Mouse (Mus musculus) liver, embryonic 12.5 days (tissue): ENCODE data around the gene Gm8300. TPM values are rescaled to one million over a fixed set of nuclear protein-coding genes. Genes with fewer than 3 reads are reported as not detected.
"Not testable (repeated sequence)": the region's sequence is repeated elsewhere in the genome, so short reads cannot be mapped to it uniquely, and the experiment has no call there.

Experiments used
- ATAC-seq: fragments of 200-750 bp; cut with Nextera tagmentation; 2 replicates; pipeline ENCODE4 v1.8.0; 2017; ENCODE audit warnings: moderate number of reproducible peaks, mild to moderate bottlenecking, moderate library complexity
- H3K27ac ChIP-seq: fragments of 300-500 bp; sonication (generic); 2 replicates; pipeline ENCODE4 v1.5.1; 2016; ENCODE audit warnings: mild to moderate bottlenecking
- H3K27me3 ChIP-seq: fragments of 300-500 bp; sonication (generic); replicated peaks from 2 replicates; pipeline ENCODE4 v1.6.1; 2016; ENCODE audit warnings: mild to moderate bottlenecking, moderate library complexity
- H3K36me3 ChIP-seq: fragments of 300-500 bp; sonication (generic); 2 replicates; pipeline ENCODE4 v1.6.1; 2016; ENCODE audit warnings: mild to moderate bottlenecking, moderate library complexity
- H3K4me1 ChIP-seq: fragments of 300-500 bp; sonication (generic); 2 replicates; pipeline ENCODE4 v1.6.1; 2016
- H3K4me2 ChIP-seq: fragments of 300-500 bp; sonication (generic); 2 replicates; pipeline ENCODE4 v1.6.1; 2016; ENCODE audit warnings: mild to moderate bottlenecking, moderate library complexity
- H3K4me3 ChIP-seq: fragments of 300-500 bp; sonication (generic); 2 replicates; pipeline ENCODE4 v1.5.1; 2016; ENCODE audit warnings: mild to moderate bottlenecking, moderate library complexity
- H3K9ac ChIP-seq: fragments of 300-500 bp; sonication (generic); 2 replicates; pipeline ENCODE4 v1.6.1; 2016; ENCODE audit warnings: mild to moderate bottlenecking, moderate library complexity
- H3K9me3 ChIP-seq: fragments of 300-500 bp; sonication (generic); replicated peaks from 2 replicates; pipeline ENCODE4 v1.6.1; 2016; ENCODE audit warnings: mild to moderate bottlenecking, moderate library complexity
- WGBS: fragments of 180-500 bp; shearing (Covaris S2); methylation state at CpG from one replicate; pipeline ENCODE4 v1.1.7; 2016; ENCODE audit not compliant: insufficient replicate concordance; 5-methylcytosine and 5-hydroxymethylcytosine counted together
- polyA plus RNA-seq: library from polyadenylated mRNA; unstranded; fragments of >200 nt; fragmentation: Nextera tagmentation; extraction: Ambion mirVana; gene quantifications from 2 replicates; pipeline ENCODE4 v1.2.1, GENCODE M21; 2016

The Gm8300 gene
- not detected in 2 replicates for polyA plus RNA-seq

DNA sequence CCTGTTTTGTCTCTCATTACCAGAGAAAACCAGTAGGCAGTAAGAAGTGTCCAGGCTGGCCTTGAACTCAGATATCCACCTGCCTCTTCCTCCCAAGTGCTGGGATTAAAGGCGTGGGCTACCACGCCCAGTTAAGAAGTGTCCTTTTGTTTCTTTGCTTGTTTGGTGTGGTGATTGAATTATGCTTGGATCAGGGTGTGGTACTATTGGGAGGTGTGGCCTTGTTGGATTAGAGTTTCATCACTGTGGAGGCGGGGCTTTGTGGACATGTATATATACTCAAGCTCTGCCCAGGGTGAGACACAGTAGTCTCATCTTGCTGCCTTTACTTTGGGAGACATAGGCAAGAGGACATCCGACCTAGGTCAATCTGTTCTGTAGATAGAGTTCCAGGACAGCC, at the start of gene Gm8300:
Gene Gm8300 (plus strand): TSS at position 301 of the 400 bp plus-strand sequence.
- H3K27me3 ChIP-seq, H3K36me3 ChIP-seq, H3K27ac ChIP-seq, H3K4me2 ChIP-seq, H3K9me3 ChIP-seq, H3K9ac ChIP-seq, H3K4me1 ChIP-seq, ATAC-seq, H3K4me3 ChIP-seq: not testable (repeated sequence)
- 61% methylated on average over 4 of the region's 4 CpGs for WGBS

DNA sequence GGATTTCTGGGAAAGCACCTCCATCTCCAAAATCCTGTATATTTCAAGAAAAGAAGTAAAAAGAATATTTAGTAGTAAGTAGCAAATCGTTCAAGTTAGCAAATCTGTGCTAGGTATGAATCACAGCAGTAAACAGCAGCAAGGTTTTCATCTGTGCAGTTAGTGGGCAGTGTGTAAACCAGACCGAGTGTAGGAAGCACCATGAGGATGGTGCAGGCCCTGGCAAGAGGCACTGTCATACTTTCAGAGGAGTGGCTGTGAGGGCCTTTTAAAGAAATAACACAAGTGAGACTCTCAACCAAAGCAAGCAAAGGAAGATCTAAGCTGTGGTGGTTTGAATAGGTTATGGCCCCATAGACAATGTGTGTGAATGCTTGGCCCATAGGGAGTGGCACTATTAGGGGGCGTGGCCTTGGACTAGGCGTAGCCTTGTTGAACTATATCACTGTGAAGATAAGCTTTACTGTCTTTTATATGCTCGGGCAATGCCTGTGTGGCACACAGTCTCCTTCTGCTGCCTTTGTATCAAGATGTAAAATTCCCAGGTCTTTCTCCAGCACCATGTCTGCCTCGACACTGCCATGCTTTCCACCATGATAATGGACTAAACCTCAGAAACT, 49.3 kb upstream of the Gm8300 start:
- H3K4me1 ChIP-seq = peaks cover 17% of the 10 kb centered on the region
- 53% methylated on average over 6 of the region's 6 CpGs for WGBS
- no peak overlapping the region for H3K27ac ChIP-seq
- peaks cover 91% of the 10 kb centered on the region for H3K36me3 ChIP-seq
- no peak overlapping the region for H3K4me2 ChIP-seq
- H3K4me3 ChIP-seq = no peak overlapping the region
- no peaks in the 10 kb centered on the region for H3K9me3 ChIP-seq
- ATAC-seq = peak; percentile 88
- no peaks in the 10 kb centered on the region for H3K27me3 ChIP-seq
- no peak overlapping the region for H3K9ac ChIP-seq

DNA sequence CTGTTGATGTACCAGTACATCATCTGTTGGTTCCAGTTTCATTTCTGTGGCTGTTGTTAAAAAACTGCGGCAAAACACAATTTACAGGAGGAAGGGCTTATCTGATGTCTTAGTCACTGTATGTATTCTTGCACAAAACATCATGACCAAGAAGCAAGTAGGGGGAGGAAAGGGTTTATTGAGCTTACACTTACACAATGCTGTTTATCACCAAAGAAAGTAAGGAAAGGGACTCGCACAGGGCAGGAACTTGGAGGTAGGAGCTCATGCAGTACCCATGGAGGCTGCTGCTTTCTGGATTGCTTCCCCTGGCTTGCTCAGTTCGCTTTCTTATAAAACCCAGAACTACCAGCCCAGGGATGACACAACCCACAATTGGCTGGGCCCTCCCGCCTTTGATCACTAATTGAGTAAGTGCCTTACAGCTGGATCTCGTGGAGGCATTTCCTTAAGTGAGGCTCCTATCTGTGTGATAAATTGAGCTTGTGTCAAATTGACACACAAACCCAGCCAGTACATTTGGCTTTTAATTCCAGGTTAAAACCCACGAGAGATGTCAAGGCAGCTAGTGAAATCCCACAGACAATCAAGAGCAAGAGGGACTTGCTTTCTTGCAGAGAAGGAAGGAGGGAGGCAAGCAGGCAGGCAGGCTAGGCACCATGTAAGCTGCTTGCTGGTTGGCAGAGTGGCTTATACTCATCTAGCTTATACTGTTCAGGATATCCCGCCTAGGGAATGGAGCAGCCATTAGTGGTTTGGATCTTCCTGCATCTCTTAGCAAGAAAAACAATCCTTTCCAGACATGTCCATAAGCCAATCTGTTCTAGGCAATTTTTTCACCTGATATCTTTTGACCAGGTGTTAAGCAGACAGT, 43.6 kb upstream of the Gm8300 start:
- Histone ChIP-seq H3K9me3 (no peaks in the 10 kb centered on the region), H3K4me2 (peak overlapping the region; percentile 76), H3K27ac (peak overlapping the region; percentile 59), H3K4me1 (peaks cover 22% of the 10 kb centered on the region), H3K36me3 (peaks cover 40% of the 10 kb centered on the region), H3K4me3 (peak overlapping the region; percentile 92), H3K9ac (peak overlapping the region; percentile 96), H3K27me3 (no peaks in the 10 kb centered on the region; the same call in 1 of the 2 replicates)
- WGBS = 45% methylated on average over 7 of the region's 7 CpGs
- no peak for ATAC-seq

DNA sequence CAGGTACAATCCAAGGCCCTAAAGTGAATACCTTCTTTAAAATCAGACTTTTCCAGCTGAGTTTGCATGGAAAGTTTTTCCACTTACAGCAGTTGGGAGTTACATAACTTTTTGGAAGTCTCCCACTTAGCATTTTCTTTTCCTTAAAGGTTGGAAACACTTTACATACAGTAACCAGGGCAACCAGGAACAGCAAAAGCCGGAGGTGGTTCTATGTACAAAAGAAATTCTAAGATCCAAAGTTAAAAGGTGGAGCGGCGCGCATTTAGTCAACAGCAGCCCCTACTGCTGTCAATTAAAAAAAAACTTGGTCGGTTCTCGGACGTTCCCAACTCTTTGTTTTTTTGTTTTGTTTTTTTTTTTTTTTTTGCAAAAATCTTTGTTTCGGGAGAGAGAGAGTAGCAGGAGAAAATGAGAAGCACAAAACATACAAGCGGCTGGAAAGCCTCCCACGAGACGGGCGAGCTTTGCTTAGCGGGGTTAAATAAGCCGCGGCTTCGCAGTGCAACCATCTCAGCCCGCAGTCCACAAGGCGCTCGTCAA, 42.6 kb upstream of the Gm8300 start:
- WGBS = under 1% methylated on average over 19 of the region's 19 CpGs
- Histone ChIP-seq H3K36me3 (peaks cover 33% of the 10 kb centered on the region), H3K4me3 (peak overlapping the region; percentile 92), H3K9me3 (no peaks in the 10 kb centered on the region), H3K27me3 (no peaks in the 10 kb centered on the region; the same call in 1 of the 2 replicates), H3K27ac (peak overlapping the region; percentile 86), H3K9ac (peak overlapping the region; percentile 96), H3K4me1 (peaks cover 21% of the 10 kb centered on the region), H3K4me2 (peak overlapping the region; percentile 76)
- no peak for ATAC-seq

DNA sequence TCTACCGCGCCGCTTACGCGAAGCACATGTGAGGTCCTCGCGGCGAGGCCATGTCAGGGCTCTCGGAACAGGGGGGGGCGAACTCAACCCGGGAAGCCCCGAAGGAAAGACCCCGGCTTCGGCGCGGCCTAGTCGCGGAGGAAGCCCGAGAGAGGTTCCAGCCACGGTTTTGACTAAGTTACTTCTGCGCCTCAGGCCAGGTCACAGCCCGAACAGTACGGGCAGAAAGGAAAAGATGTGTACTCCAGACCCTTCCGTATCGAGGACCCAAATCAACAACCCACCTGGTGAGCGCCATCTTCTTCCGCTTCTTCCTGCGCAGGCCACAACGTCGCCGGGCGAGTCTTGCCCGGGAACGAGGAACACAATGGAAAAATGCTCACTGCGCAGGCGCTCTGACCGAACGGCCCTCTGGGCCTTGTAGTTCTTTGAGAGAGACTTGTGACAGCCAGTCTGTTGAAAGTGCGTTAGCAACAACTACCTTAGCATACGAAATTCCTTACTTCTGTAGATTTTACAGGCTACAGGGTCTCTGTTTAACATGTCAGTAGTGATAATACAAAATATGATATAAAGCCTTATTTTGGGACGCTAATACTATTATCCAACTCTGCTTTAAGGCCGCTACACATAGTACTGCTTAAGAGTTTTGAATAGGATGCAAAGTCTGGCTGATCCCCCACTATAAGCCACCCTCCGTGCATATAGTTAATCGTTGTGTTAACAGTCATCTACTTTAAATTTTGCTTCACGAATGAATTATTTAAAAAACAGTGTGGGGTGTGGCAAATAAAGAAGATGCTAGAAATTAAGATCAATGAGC, 41.9 kb upstream of the Gm8300 start, which contains the start of gene Snw1:
Gene Snw1 (minus strand): TSS at position 311 of the 823 bp plus-strand sequence.
- H3K27me3 ChIP-seq = no peaks in the 10 kb centered on the region; the same call in 1 of the 2 replicates
- peak within 1 kb of the TSS; percentile 76 for H3K4me2 ChIP-seq
- WGBS = 2% methylated on average over 45 of the region's 45 CpGs
- H3K9ac ChIP-seq = peak within 1 kb of the TSS; percentile 96
- no peaks in the 10 kb centered on the region for H3K9me3 ChIP-seq
- peak within 1 kb of the TSS; percentile 86 for H3K27ac ChIP-seq
- H3K4me3 ChIP-seq = peak within 1 kb of the TSS; percentile 92
- peak; percentile 94 for ATAC-seq
- H3K36me3 ChIP-seq = peaks cover 26% of the 10 kb centered on the region
- peaks cover 21% of the 10 kb centered on the region for H3K4me1 ChIP-seq

DNA sequence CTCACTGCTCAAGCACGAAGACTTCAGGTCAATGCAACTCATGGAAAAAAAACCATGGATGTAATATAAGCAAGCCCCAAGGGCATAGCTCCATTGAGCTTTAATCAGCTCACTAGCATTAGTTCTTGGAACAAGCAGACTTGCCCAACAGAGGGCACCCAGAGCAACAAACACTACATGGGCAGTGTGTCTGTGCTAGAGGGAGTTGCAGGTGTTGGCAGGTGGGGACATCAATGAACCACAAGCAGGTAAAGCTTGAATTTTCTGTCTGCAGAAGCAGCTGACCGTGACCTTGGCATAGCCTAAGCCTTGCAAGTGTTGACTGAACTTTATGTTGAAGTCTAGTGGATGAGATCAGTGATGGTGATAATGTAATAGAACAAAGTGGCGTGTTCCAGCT, 39.4 kb upstream of the Gm8300 start:
- no peaks in the 10 kb centered on the region; the same call in 1 of the 2 replicates for H3K27me3 ChIP-seq
- no peak for ATAC-seq
- H3K9me3 ChIP-seq = no peaks in the 10 kb centered on the region
- H3K27ac ChIP-seq = no peak overlapping the region
- H3K9ac ChIP-seq = no peak overlapping the region
- no peak overlapping the region for H3K4me3 ChIP-seq
- H3K4me2 ChIP-seq = no peak overlapping the region
- peaks cover 4% of the 10 kb centered on the region for H3K36me3 ChIP-seq
- H3K4me1 ChIP-seq = peaks cover 17% of the 10 kb centered on the region
- WGBS = 57% methylated on average over 3 of the region's 3 CpGs

DNA sequence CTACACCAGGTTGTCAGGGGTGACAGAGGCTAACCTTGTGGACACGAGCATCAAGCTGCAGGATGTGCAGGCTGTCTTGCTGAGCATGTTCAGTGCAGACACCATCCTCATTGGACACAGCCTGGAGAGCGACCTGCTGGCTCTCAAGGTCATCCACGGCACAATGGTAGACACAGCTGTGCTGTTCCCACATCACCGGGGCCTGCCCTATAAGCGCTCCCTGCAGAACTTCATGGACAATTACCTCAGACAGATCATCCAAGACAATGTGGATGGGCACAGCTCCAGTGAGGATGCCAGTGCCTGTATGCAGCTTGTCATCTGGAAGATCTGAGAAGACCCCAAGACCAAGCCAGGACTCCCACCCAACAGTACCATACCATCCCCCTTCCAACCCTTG, 31.6 kb upstream of the Gm8300 start:
- H3K4me2 ChIP-seq, H3K4me3 ChIP-seq, ATAC-seq, H3K27ac ChIP-seq, H3K36me3 ChIP-seq, H3K4me1 ChIP-seq, H3K27me3 ChIP-seq, H3K9me3 ChIP-seq, H3K9ac ChIP-seq: not testable (repeated sequence)
- WGBS = 69% methylated on average over 5 of the region's 5 CpGs

DNA sequence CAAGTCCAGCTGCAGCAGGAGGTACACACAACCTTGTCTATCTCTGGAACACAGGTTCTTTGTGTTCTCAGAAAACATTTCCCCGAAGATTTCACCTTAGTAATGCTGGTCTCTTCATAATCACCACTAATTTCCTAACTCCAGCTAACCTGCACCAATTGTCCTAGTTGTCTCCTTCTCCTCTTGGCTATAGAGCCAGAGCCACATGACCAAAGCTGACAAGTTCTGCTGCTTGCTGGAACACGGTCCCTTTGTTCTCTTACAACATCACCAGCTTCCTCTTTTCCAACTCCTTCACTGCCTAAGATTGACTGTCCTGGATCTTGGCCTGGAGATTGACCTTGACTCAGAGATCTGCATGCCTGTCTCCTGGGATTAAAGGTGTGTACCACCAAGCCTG, 25.4 kb upstream of the Gm8300 start:
- not testable (repeated sequence) for H3K27ac ChIP-seq, ATAC-seq, H3K4me1 ChIP-seq, H3K9ac ChIP-seq, H3K36me3 ChIP-seq, H3K27me3 ChIP-seq, H3K4me3 ChIP-seq, H3K4me2 ChIP-seq, H3K9me3 ChIP-seq
- WGBS = 30% methylated on average over 2 of the region's 2 CpGs

DNA sequence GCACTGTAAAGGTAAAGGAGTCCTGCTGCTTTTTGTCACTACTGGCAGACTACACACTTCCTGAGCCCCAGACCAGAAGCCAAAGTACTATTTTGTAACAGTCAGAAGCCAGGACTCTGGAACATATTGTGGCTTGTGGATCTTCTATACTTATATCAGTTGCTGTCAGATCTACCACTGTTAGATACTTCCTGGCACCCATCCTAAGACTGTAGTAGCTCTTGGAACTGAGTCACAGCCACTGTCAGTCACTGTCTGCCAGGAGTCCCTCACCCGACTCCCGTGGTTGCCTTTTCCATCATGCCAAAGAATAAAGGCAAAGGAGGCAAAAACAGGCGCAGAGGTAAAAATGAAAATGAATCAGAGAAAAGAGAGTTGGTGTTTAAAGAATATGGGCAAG, 19.7 kb upstream of the Gm8300 start, which contains the start of gene Gm5788:
Gene Gm5788 (plus strand): TSS at position 301 of the 400 bp plus-strand sequence.
- 75% methylated on average over 3 of the region's 3 CpGs for WGBS
- not testable (repeated sequence) for H3K36me3 ChIP-seq, ATAC-seq, H3K9me3 ChIP-seq, H3K4me1 ChIP-seq, H3K9ac ChIP-seq, H3K27ac ChIP-seq, H3K27me3 ChIP-seq, H3K4me2 ChIP-seq, H3K4me3 ChIP-seq

DNA sequence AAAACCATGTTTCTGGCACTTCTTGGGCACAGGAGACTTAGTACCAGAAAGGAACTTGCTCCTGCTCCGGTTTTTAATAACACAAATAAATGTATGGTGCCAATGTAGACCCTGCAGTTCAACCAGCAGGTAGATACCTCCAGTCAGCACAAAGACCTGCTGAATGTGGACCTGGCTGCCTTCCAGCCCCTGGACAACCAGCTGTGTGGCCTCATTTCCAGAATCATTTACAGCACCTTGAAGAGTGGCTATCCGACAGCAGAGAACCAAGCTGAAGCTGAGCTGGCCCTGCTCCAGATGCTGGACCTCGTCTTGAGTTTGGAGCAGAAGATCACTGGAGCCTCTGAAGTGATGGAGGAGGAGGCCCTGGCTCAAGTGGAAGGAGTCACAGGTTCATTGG, 5.5 kb downstream of the Gm8300 start:
- H3K36me3 ChIP-seq, ATAC-seq, H3K27ac ChIP-seq, H3K4me2 ChIP-seq, H3K27me3 ChIP-seq, H3K4me1 ChIP-seq, H3K9ac ChIP-seq, H3K9me3 ChIP-seq, H3K4me3 ChIP-seq: not testable (repeated sequence)
- WGBS = 52% methylated on average over 3 of the region's 3 CpGs

DNA sequence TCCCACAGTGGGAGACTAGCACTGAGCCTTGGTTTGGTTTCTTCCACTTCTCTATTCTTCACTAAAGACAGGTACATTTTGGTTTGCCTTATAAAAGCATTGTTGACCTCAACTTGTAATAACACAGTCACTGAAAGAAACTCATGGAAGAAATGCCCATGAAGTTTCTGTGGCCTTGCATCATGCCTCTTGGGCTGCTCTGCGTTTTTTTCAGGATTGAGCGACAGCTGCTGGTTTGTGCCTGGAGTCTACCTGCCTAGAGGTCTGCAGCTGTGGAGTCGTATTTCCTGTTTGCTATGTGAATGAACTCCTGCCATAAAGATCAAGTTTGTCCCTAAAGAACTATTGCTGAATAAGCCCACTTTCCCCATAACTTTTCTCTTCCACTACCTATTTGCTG, 29.8 kb downstream of the Gm8300 start:
- 64% methylated on average over 3 of the region's 3 CpGs for WGBS
- Histone ChIP-seq H3K27ac (no peak overlapping the region), H3K4me3 (no peak overlapping the region), H3K27me3 (no peaks in the 10 kb centered on the region), H3K4me2 (no peak overlapping the region), H3K36me3 (no peaks in the 10 kb centered on the region), H3K9me3 (peaks cover 7% of the 10 kb centered on the region; the same call in 1 of the 2 replicates), H3K4me1 (no peaks in the 10 kb centered on the region), H3K9ac (no peak overlapping the region)
- no peak for ATAC-seq
